Mouse (Mus musculus) C2C12 (cell line): Measurements from ENCODE around the gene Dars2.

ENCODE experiments used
- CTCF ChIP-seq: IDR thresholded peaks from one replicate; pipeline ENCODE4 v1.5.1; 2011; ENCODE audit not compliant: control insufficient read depth, insufficient read depth, insufficient read length
- MAX ChIP-seq: IDR thresholded peaks from one replicate; pipeline ENCODE4 v1.6.1; 2011; ENCODE audit warnings: mild to moderate bottlenecking, control low read depth

DNA sequence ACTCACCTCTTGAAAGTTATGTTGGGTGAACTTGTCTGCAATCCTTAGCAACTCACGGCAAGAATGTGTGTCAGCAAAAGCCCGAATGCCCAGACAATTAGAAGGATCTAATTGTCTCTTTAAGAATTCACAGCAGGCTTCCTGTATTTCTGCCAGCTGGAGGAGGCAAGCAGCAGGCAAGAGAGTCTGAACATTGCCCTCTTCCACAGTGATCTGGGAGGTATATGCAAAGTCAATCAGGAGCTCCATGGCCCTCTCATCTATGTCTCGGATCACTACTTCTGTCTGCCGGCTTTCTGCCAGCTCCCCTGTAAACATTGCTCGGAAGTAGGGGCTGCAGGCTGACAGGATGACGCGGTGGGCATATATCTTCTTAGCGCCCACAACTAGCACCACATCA, 38.8 kb upstream of the Dars2 start:
- TF ChIP-seq CTCF (no peak), MAX (no peak)
